Mouse (Mus musculus): ENCODE measurements around the gene Zfp422. TPM values are rescaled to one million over a fixed set of nuclear protein-coding genes. Genes with fewer than 3 reads are reported as not detected.

Gene Zfp422
- polyA plus RNA-seq, 1 experiment from 2014 or later: 131 TPM

Small RNA genes within 50 kb of the gene (microRNA-seq; reads per million reads assigned to microRNA genes)
- 0.50 reads per million for gene Mir7043 (ENCODE audit: borderline number of aligned reads)

Other genes with a start within 250 kb of the Zfp422 start
- gene Alox5, start 167.8 kb downstream of the Zfp422 start, polyA plus RNA-seq (2014; fragmentation: Nextera tagmentation; extraction: Ambion mirVana): 2.0 and 2.4 TPM in 2 replicates
- not detected in 2 replicates for gene Olfr211, start 139.9 kb downstream of the Zfp422 start, polyA plus RNA-seq (2014; fragmentation: Nextera tagmentation; extraction: Ambion mirVana)
- gene Olfr212, start 122.5 kb downstream of the Zfp422 start, polyA plus RNA-seq (2014; fragmentation: Nextera tagmentation; extraction: Ambion mirVana): not detected in 2 replicates
- gene Olfr213, start 90.5 kb downstream of the Zfp422 start, polyA plus RNA-seq (2014; fragmentation: Nextera tagmentation; extraction: Ambion mirVana): not detected in 2 replicates
- gene Gm5580, start 77.9 kb downstream of the Zfp422 start, polyA plus RNA-seq (2014; fragmentation: Nextera tagmentation; extraction: Ambion mirVana): 0.35 and 0.38 TPM in 2 replicates
- gene Olfr214, start 74.8 kb downstream of the Zfp422 start, polyA plus RNA-seq (2014; fragmentation: Nextera tagmentation; extraction: Ambion mirVana): not detected in 2 replicates
- not detected in 2 replicates for gene Olfr215, start 44.8 kb downstream of the Zfp422 start, polyA plus RNA-seq (2014; fragmentation: Nextera tagmentation; extraction: Ambion mirVana)
- 23.7 and 27.1 TPM in 2 replicates for gene Depp1, start 21.6 kb upstream of the Zfp422 start, polyA plus RNA-seq (2014; fragmentation: Nextera tagmentation; extraction: Ambion mirVana)
- gene Rassf4, start 45.0 kb upstream of the Zfp422 start, polyA plus RNA-seq (2014; fragmentation: Nextera tagmentation; extraction: Ambion mirVana): 17.5 and 17.9 TPM in 2 replicates
- 0.67 and 1.0 TPM in 2 replicates for gene Tmem72, start 87.9 kb upstream of the Zfp422 start, polyA plus RNA-seq (2014; fragmentation: Nextera tagmentation; extraction: Ambion mirVana)

Measured in embryonic facial prominence, embryonic 14.5 days (tissue).